Mouse (Mus musculus) testis, postnatal 10 days (tissue): ENCODE data around the gene Nebl.

Source experiments
- DNase-seq: peaks from one replicate; pipeline ENCODE4 v3.0.0; 2021; ENCODE audit warnings: low spot score

The Nebl gene

GRCm38 (mm10) chr2:17515686-17516085 lies 215.6 kb downstream of the Nebl start:
- DNase-seq, result no peak

- DNase-seq, result no peak
Observed at GRCm38 (mm10) chr2:17514765-17515164, 216.5 kb downstream of the Nebl start.

GRCm38 (mm10) chr2:17509942-17510341 lies 221.3 kb downstream of the Nebl start:
- no peak for DNase-seq

- DNase-seq, result no peak
Observed at GRCm38 (mm10) chr2:17507362-17507761, 223.9 kb downstream of the Nebl start.

GRCm38 (mm10) chr2:17504115-17504774 lies 227.0 kb downstream of the Nebl start:
- DNase-seq, result no peak

GRCm38 (mm10) chr2:17501075-17501474 lies 230.2 kb downstream of the Nebl start:
- DNase-seq, result no peak

- no peak for DNase-seq
Observed at GRCm38 (mm10) chr2:17465517-17466174, 265.6 kb downstream of the Nebl start.

GRCm38 (mm10) chr2:17460434-17460833 lies 270.8 kb downstream of the Nebl start:
- DNase-seq, result no peak

- no peak for DNase-seq
Observed at GRCm38 (mm10) chr2:17453676-17454075, 277.6 kb downstream of the Nebl start.

- no peak for DNase-seq
Observed at GRCm38 (mm10) chr2:17448341-17448740, 282.9 kb downstream of the Nebl start.

GRCm38 (mm10) chr2:17443581-17443980 lies 287.7 kb downstream of the Nebl start:
- no peak for DNase-seq

GRCm38 (mm10) chr2:17438317-17438716 lies 292.9 kb downstream of the Nebl start:
- no peak for DNase-seq

GRCm38 (mm10) chr2:17436739-17437440 lies 294.4 kb downstream of the Nebl start:
- DNase-seq, result no peak

- DNase-seq, result no peak
Observed at GRCm38 (mm10) chr2:17435217-17435616, 296.0 kb downstream of the Nebl start.

- DNase-seq, result no peak
Observed at GRCm38 (mm10) chr2:17429028-17429427, 302.2 kb downstream of the Nebl start.

GRCm38 (mm10) chr2:17428156-17428555 lies 303.1 kb downstream of the Nebl start:
- DNase-seq, result no peak

- no peak for DNase-seq
Observed at GRCm38 (mm10) chr2:17422967-17423366, 308.3 kb downstream of the Nebl start.

- no peak for DNase-seq
Observed at GRCm38 (mm10) chr2:17415347-17415746, 315.9 kb downstream of the Nebl start.

GRCm38 (mm10) chr2:17414324-17414723 lies 316.9 kb downstream of the Nebl start:
- no peak for DNase-seq

GRCm38 (mm10) chr2:17413496-17414268 lies 317.6 kb downstream of the Nebl start:
- no peak for DNase-seq

GRCm38 (mm10) chr2:17409276-17409675 lies 322.0 kb downstream of the Nebl start:
- no peak for DNase-seq

GRCm38 (mm10) chr2:17405899-17406531 lies 325.2 kb downstream of the Nebl start:
- DNase-seq, result no peak
